Mouse (Mus musculus) bone marrow macrophage, adult 2 months (primary cell): ENCODE results near the gene Cfap73. TPM values are rescaled to one million over a fixed set of nuclear protein-coding genes. Genes with fewer than 3 reads are reported as not detected.

Experiments
- H3K27ac ChIP-seq: 2 replicates; pipeline ENCODE4 v1.5.1; 2012; ENCODE audit warnings: low read depth, low read length; ENCODE audit not compliant: insufficient read depth
- H3K4me1 ChIP-seq: 2 replicates; pipeline ENCODE4 v1.6.1; 2012; ENCODE audit warnings: low read length; ENCODE audit not compliant: control insufficient read depth, insufficient read depth
- H3K4me3 ChIP-seq: 2 replicates; pipeline ENCODE4 v1.5.1; 2012; ENCODE audit warnings: mild to moderate bottlenecking, low read length, moderate library complexity; ENCODE audit not compliant: insufficient read depth
- CTCF ChIP-seq: IDR thresholded peaks from 2 replicates; pipeline ENCODE4 v1.5.1; 2012; ENCODE audit warnings: low read depth, mild to moderate bottlenecking, low read length, moderate library complexity
- POLR2A ChIP-seq: IDR thresholded peaks from 2 replicates; pipeline ENCODE4 v1.6.1; 2012; ENCODE audit warnings: mild to moderate bottlenecking, low read depth, low read length, borderline replicate concordance
- polyA plus RNA-seq: library from polyadenylated mRNA; stranded (reverse); fragments of >200 nt; gene quantifications from 2 replicates; pipeline ENCODE4 v1.2.4, GENCODE M21; 2012; ENCODE audit not compliant: missing spikeins, insufficient read depth, insufficient read length

The Cfap73 gene
- polyA plus RNA-seq, 1 experiment = not detected

DNA sequence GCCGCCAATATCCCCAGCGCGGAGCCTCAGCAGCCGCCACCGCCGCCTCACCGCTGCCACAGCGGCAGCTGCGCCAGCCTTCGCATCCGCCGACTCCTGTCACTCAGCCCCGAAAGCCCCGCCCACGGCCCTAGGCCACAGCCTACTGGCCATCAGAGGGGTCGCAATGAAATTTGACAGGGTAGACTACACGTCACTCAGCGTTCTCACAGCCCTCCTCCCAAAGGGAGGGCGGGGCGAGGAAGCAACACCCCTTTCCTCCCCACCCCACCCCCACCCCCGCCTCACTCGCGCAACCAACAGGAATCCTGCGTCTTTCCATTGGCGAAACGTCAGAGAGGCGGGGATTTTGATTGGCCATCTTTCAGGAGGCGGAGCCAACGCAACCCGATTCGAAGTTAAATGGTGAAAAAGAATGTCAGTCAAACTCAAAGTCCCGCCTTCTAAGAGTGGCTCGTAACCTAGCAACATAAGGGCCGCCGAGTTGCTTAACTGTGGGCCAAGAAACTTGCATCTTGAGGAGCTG, 45.4 kb downstream of the Cfap73 start, which contains the start of the genes Tpcn1 and Iqcd:
Tpcn1 (minus strand) TSS at position 105 of the 526 bp plus-strand sequence.
Iqcd (plus strand) TSS at position 448 of the 526 bp plus-strand sequence.
- peak within 1 kb of the TSS; percentile 60 for H3K27ac ChIP-seq
- H3K4me1 ChIP-seq = peaks cover 33% of the 10 kb centered on the region
- H3K4me3 ChIP-seq = peak within 1 kb of the TSS; percentile 77
- no peak for TF ChIP-seq CTCF
- TF ChIP-seq POLR2A = no peak

DNA sequence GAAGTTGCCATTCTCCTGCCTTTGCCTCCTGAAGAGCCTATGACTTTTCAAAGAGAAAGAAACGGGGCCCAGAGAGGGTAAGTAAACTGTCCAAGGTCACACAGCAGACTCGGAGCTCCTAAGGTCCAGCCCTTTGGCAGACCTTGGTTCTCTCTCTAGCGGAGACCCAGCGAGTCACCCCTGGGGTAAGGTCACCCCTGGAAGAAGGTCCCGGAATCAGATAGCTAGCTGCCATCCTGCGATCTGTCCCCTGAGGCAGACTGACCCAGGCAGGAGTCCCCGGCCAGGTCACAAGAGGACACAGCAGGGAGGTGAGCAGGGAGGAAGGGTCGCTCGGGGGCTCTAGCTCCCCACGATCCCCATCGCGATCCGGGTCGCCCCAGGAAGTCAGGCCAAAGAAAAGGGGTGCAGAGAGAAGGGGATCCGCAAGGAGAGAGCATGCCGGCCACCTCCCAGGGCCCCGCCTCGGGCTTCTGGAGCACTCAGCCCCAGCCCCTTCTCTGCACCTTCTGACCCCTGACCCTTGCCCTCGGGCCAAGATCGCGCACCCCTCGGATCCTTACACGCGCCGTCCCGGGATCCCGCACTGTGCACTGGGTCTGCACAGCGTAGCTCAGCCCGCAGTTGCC, 46.0 kb downstream of the Cfap73 start:
- TF ChIP-seq POLR2A (no peak), CTCF (no peak)
- Histone ChIP-seq H3K4me1 (peaks cover 38% of the 10 kb centered on the region), H3K27ac (peak overlapping the region; percentile 60)

DNA sequence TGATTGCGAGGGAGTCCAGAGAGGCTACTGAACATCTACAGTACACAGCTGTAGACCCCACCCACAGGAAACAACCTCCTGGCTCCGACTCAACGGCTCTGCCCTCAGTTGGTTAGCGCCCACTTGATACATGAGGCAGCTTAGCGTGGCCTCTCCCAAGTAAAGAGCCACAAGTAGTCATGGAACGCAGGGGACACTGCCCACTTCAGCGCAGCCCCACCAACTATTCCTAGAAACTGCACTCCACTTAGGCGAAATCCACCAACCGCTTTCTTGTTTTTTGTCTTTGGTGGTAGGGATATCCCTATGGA, 46.5 kb downstream of the Cfap73 start:
- Histone ChIP-seq H3K4me1 (peaks cover 41% of the 10 kb centered on the region), H3K27ac (peak overlapping the region; percentile 60), H3K4me3 (peak overlapping the region; percentile 77)
- TF ChIP-seq POLR2A = no peak
- no peak for TF ChIP-seq CTCF

More for the DNA sequence above, 46.0 kb downstream of the Cfap73 start:
- peak overlapping the region; percentile 77 for H3K4me3 ChIP-seq

DNA sequence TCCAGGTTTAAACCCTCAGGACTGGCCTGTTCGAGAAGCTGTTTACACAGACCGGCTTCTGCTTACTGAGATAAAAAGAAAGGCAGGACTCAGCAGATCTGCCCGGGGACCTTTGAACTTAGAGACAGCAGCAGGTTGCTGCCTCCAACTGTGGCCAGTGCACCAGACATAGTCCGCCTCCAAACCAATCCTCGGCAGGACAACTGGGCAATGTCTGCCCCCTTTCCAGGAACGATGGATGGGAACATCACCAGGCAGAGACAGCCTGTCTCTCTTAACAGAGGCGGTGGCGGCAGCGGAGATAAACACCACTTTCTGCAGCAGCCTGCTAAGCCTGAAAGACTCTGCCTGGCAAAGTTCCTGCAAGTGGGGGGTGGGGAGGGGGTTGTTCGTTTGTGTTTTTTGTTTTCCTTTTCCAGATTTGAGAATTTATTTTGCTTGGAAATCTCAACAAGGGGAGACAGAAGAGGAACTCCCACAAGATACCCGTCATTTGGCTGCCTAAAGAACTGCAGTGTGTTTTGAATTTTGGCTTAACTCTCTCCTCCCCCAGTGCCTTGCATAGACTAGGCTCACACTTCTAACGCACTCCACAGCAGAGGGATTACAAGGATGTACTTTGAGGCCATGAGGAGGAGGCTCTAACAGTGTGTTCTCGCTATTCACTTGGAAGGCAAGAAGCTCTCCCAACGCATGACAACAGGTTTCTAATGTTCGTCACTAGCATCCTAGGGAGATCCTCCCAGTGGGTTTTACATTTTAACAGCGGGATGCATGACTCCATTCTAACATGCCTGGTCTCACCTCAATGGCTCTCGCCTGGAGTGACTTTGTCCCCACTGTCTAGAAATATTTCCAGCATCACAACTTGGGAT, 47.1 kb downstream of the Cfap73 start:
- Histone ChIP-seq H3K4me3 (peak overlapping the region; percentile 77), H3K27ac (peak overlapping the region; percentile 60), H3K4me1 (peaks cover 41% of the 10 kb centered on the region)
- TF ChIP-seq CTCF = no peak
- TF ChIP-seq POLR2A = no peak

DNA sequence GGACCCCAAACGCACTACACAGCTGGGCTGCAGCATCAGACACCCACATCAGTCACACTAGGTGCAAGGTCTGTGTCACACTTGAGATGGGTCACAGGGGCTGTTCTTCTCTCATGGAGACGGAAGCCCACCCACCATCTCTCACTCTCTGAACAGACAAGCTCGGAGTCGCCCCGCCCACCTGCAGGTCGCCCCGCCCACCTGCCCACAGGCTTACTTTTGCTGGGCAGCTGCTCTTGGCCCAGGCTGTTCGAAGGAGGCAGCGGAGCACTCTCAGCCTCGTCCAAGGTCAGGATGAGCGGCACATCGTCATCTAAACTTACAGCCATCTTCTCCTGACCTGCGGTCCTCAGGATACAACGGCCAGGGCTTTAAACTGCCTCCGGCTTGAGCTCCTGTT, 49.1 kb downstream of the Cfap73 start:
- H3K4me3 ChIP-seq = no peak overlapping the region
- H3K4me1 ChIP-seq = peaks cover 42% of the 10 kb centered on the region
- TF ChIP-seq POLR2A (no peak), CTCF (no peak)
- H3K27ac ChIP-seq = no peak overlapping the region

DNA sequence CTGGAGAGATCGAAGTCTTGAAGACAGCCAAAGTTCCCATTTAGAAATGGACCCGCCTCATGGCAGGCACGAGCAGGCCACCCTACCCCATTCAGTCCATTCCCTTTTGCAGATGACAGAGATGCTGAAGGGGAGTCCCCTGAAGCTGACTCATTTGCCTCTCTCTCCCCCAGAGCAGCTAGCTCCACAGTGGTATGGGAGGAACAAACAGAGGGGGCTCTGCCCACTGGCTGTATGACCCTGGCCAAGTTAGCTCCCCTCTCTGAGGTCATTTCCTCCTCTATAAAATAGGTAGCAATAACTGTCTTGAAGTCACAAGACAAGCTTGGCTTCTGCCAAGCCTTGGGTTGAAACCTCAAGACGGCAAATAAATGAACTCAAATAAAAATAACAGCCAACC, 50.5 kb downstream of the Cfap73 start:
- peak overlapping the region; percentile 59 for H3K27ac ChIP-seq
- no peak for TF ChIP-seq POLR2A
- no peak for TF ChIP-seq CTCF
- H3K4me3 ChIP-seq = no peak overlapping the region
- H3K4me1 ChIP-seq = peaks cover 50% of the 10 kb centered on the region

DNA sequence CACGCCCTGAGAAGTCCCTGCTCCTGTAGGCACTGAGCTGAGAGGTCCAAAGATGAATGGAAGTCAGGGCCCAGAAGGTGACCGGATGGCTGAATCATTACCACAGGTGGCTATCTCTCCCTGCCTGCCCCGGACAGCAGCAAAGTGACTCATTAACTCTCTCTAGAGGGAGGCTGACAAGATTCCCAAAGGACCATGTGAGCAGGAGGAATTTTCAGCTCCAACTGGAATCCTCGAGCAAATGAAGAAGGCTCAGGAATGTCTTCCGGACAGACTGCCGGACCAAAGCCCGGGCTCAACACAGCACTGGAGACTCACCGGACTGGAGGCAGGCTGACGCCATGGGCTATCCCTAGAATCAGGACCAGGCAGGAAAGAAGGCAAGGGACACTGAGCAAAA, 52.0 kb downstream of the Cfap73 start:
- Histone ChIP-seq H3K4me1 (peaks cover 65% of the 10 kb centered on the region), H3K27ac (no peak overlapping the region)
- TF ChIP-seq POLR2A (no peak), CTCF (no peak)

DNA sequence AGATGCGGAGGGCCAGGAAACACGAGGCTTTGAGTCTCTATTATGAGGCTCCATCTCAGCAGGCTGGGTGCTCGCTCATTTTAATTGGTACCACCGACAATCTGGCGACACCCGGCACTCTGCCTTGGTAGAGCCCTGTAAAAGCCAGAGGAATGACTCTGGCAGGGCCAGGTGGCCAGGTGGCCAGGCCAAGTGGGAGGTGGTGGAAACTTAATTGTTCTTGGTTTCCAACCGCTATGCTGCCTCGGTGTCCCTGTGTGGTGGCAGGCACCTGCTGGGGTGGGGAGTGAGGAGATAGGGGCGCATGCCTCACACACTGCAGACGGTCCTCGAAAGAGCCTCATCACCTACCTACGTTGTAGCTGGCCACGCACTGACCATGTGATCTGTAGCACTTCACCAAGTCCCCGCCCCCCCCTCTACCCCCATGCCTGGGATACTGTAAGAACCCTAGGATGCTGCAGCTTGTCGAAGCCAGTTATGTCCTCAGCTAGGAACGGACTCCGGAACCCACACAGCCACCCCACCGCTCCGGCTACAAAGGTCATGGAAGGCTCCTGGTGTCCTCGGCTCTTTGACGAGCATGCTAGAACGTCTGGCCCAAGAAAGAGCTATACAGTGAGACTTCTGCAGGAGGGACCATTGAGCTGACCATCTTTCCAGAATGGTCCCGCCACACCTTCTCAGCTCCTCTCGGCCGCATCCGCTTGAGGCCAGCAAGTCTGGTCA, 54.0 kb downstream of the Cfap73 start:
- Histone ChIP-seq H3K4me1 (peaks cover 61% of the 10 kb centered on the region), H3K27ac (peak overlapping the region; percentile 75), H3K4me3 (no peak overlapping the region)
- no peak for TF ChIP-seq POLR2A
- TF ChIP-seq CTCF = no peak

More for the DNA sequence above, 52.0 kb downstream of the Cfap73 start:
- H3K4me3 ChIP-seq = no peak overlapping the region

DNA sequence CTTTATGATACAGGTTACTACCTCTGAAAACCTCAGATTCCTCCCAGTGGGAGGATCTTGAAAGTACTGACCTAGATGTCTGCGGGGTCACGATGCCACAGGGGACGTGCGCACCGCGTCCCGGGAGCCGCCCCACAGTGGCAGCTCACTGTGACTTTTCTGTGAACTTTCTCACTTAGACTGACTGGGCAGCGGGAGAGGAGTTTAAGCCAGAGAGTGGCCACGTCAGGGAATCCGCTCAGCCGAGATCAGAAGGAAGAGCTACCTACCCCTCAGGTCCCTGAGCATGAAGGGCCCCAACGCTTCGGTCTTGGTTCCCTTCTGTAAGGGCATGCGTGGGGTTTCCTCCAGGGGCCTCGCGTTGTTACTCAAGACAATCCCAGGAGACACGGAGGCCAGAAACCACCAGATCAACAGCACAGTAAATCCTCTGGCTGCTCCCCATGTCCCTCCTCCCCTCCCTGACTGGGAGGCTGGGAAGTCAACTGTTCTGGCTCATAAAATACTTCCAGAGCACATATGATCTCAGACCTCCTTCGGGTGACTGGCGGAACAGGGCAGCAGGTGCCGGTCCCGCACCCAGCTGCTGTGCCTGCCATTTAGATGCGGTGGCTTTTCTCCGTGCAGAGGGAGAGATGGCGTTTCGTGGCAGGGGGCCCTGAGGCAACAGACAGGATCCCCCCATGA, 54.7 kb downstream of the Cfap73 start:
- peaks cover 61% of the 10 kb centered on the region for H3K4me1 ChIP-seq
- H3K27ac ChIP-seq = peak overlapping the region; percentile 75
- H3K4me3 ChIP-seq = peak overlapping the region; percentile 15
- no peak for TF ChIP-seq CTCF
- TF ChIP-seq POLR2A = no peak
